Mouse (Mus musculus): ENCODE data around the gene Itga4. TPM values are rescaled to one million over a fixed set of nuclear protein-coding genes. Genes with fewer than 3 reads are reported as not detected.

Gene Itga4
- polyA plus RNA-seq, 1 experiment from 2014 or later, result 2.6 TPM

GRCm38 (mm10) chr2:79371326-79372153, 116.3 kb downstream of the Itga4 start:
- Histone ChIP-seq H3K9me3 (ENCODE audit: control insufficient read depth, low read length) (no peaks in the 10 kb centered on the region), H3K36me3 (ENCODE audit: control insufficient read depth, insufficient read depth, low read length) (no peaks in the 10 kb centered on the region), H3K4me1 (ENCODE audit: control insufficient read depth, insufficient read depth, low read depth, low read length) (no peaks in the 10 kb centered on the region), H3K4me3 (ENCODE audit: low read length) (no peak overlapping the region), H3K9ac (ENCODE audit: low read depth, low read length) (no peak overlapping the region), H3K27me3 (replicated peaks; ENCODE audit: control insufficient read depth, insufficient read depth, low read length) (no peaks in the 10 kb centered on the region), H3K4me2 (ENCODE audit: low read length) (no peak overlapping the region), H3K27ac (ENCODE audit: low read depth, low read length) (no peak overlapping the region)
- WGBS, result 89% methylated on average over 7 of the region's 7 CpGs
- no peak for ATAC-seq

GRCm38 (mm10) chr2:79372154-79372467, 116.9 kb downstream of the Itga4 start:
- no peak overlapping the region for H3K4me3 ChIP-seq (ENCODE audit: low read length)
- WGBS, result 75% methylated on average over 2 of the region's 2 CpGs
- no peak overlapping the region for H3K9ac ChIP-seq (ENCODE audit: low read depth, low read length)
- H3K4me1 ChIP-seq (ENCODE audit: control insufficient read depth, insufficient read depth, low read depth, low read length), result no peaks in the 10 kb centered on the region
- no peaks in the 10 kb centered on the region for H3K27me3 ChIP-seq (replicated peaks; ENCODE audit: control insufficient read depth, insufficient read depth, low read length)
- no peaks in the 10 kb centered on the region for H3K9me3 ChIP-seq (ENCODE audit: control insufficient read depth, low read length)
- H3K36me3 ChIP-seq (ENCODE audit: control insufficient read depth, insufficient read depth, low read length), result no peaks in the 10 kb centered on the region
- no peak overlapping the region for H3K4me2 ChIP-seq (ENCODE audit: low read length)
- no peak for ATAC-seq
- H3K27ac ChIP-seq (ENCODE audit: low read depth, low read length), result no peak overlapping the region

- Histone ChIP-seq H3K27ac (ENCODE audit: low read depth, low read length) (no peak overlapping the region), H3K9ac (ENCODE audit: low read depth, low read length) (no peak overlapping the region), H3K4me3 (ENCODE audit: low read length) (no peak overlapping the region), H3K27me3 (replicated peaks; ENCODE audit: control insufficient read depth, insufficient read depth, low read length) (no peaks in the 10 kb centered on the region), H3K4me2 (ENCODE audit: low read length) (no peak overlapping the region), H3K4me1 (ENCODE audit: control insufficient read depth, insufficient read depth, low read depth, low read length) (no peaks in the 10 kb centered on the region), H3K36me3 (ENCODE audit: control insufficient read depth, insufficient read depth, low read length) (no peaks in the 10 kb centered on the region), H3K9me3 (ENCODE audit: control insufficient read depth, low read length) (no peaks in the 10 kb centered on the region)
- no peak for ATAC-seq
- WGBS, result 48% methylated on average over 6 of the region's 6 CpGs
Observed at GRCm38 (mm10) chr2:79372486-79373200, 117.4 kb downstream of the Itga4 start.

GRCm38 (mm10) chr2:79378346-79379086, 123.3 kb downstream of the Itga4 start:
- WGBS, result 51% methylated on average over 8 of the region's 8 CpGs
- H3K27ac ChIP-seq (ENCODE audit: low read depth, low read length), result no peak overlapping the region

GRCm38 (mm10) chr2:79379087-79380041, 124.1 kb downstream of the Itga4 start:
- no peaks in the 10 kb centered on the region for H3K36me3 ChIP-seq (ENCODE audit: control insufficient read depth, insufficient read depth, low read length)
- 12% methylated on average over 12 of the region's 12 CpGs for WGBS
- ATAC-seq, result no peak
- no peak overlapping the region for H3K9ac ChIP-seq (ENCODE audit: low read depth, low read length)
- no peak overlapping the region for H3K4me3 ChIP-seq (ENCODE audit: low read length)
- no peak overlapping the region for H3K27ac ChIP-seq (ENCODE audit: low read depth, low read length)
- H3K4me2 ChIP-seq (ENCODE audit: low read length), result 0 out of 2 replicates have a peak overlapping the region, but pooled peaks have one; percentile 2
- H3K27me3 ChIP-seq (replicated peaks; ENCODE audit: control insufficient read depth, insufficient read depth, low read length), result no peaks in the 10 kb centered on the region
- 0 out of 2 replicates have a peak, but pooled peaks cover 2% of the 10 kb centered on the region for H3K4me1 ChIP-seq (ENCODE audit: control insufficient read depth, insufficient read depth, low read depth, low read length)
- no peaks in the 10 kb centered on the region for H3K9me3 ChIP-seq (ENCODE audit: control insufficient read depth, low read length)

More at GRCm38 (mm10) chr2:79378346-79379086, 123.3 kb downstream of the Itga4 start:
- no peak overlapping the region for H3K4me2 ChIP-seq (ENCODE audit: low read length)
- no peaks in the 10 kb centered on the region for H3K36me3 ChIP-seq (ENCODE audit: control insufficient read depth, insufficient read depth, low read length)
- no peak overlapping the region for H3K4me3 ChIP-seq (ENCODE audit: low read length)
- H3K27me3 ChIP-seq (replicated peaks; ENCODE audit: control insufficient read depth, insufficient read depth, low read length), result no peaks in the 10 kb centered on the region
- 0 out of 2 replicates have a peak, but pooled peaks cover 2% of the 10 kb centered on the region for H3K4me1 ChIP-seq (ENCODE audit: control insufficient read depth, insufficient read depth, low read depth, low read length)
- ATAC-seq, result no peak
- no peak overlapping the region for H3K9ac ChIP-seq (ENCODE audit: low read depth, low read length)
- no peaks in the 10 kb centered on the region for H3K9me3 ChIP-seq (ENCODE audit: control insufficient read depth, low read length)

Other genes with a start within 250 kb of the Itga4 start
- 42.8 and 49.2 TPM in 2 replicates for gene Neurod1, start 201.3 kb downstream of the Itga4 start, polyA plus RNA-seq (2015; fragmentation: Nextera tagmentation; extraction: Ambion mirVana)
- gene Cerkl, start 201.4 kb downstream of the Itga4 start, polyA plus RNA-seq (2015; fragmentation: Nextera tagmentation; extraction: Ambion mirVana), result 2.1 and 2.6 TPM in 2 replicates